Mouse (Mus musculus) kidney, embryonic 14.5 days (tissue): ENCODE data around the gene Akap1. TPM values are rescaled to one million over a fixed set of nuclear protein-coding genes. Genes with fewer than 3 reads are reported as not detected.

Source experiments
- ATAC-seq: fragments of 200-750 bp; cut with Nextera tagmentation; 2 replicates; pipeline ENCODE4 v1.8.0; 2017; ENCODE audit warnings: moderate number of reproducible peaks, mild to moderate bottlenecking, moderate TSS enrichment, moderate library complexity; ENCODE audit not compliant: low FRiP score, low TSS enrichment
- H3K27ac ChIP-seq: fragments of 300-500 bp; sonication (generic); 2 replicates; pipeline ENCODE4 v1.5.1; 2014; ENCODE audit warnings: low read depth, mild to moderate bottlenecking, low read length, moderate library complexity, mixed read lengths
- H3K27me3 ChIP-seq: fragments of 300-500 bp; sonication (generic); 2 replicates; pipeline ENCODE4 v1.6.1; 2014; ENCODE audit warnings: mild to moderate bottlenecking, low read length; ENCODE audit not compliant: control insufficient read depth, insufficient read depth
- H3K36me3 ChIP-seq: fragments of 300-500 bp; sonication (generic); 2 replicates; pipeline ENCODE4 v1.6.1; 2014; ENCODE audit warnings: low read length, mixed read lengths; ENCODE audit not compliant: control insufficient read depth, insufficient read depth
- H3K4me1 ChIP-seq: fragments of 300-500 bp; sonication (generic); 2 replicates; pipeline ENCODE4 v1.6.1; 2014; ENCODE audit warnings: low read length, mixed read lengths; ENCODE audit not compliant: control insufficient read depth, insufficient read depth
- H3K4me2 ChIP-seq: fragments of 300-500 bp; sonication (generic); replicated peaks from 2 replicates; pipeline ENCODE4 v1.6.1; 2014; ENCODE audit warnings: low read depth, mild to moderate bottlenecking, low read length
- H3K4me3 ChIP-seq: fragments of 300-500 bp; sonication (generic); 2 replicates; pipeline ENCODE4 v1.5.1; 2014; ENCODE audit warnings: mild to moderate bottlenecking, low read length
- H3K9ac ChIP-seq: fragments of 300-500 bp; sonication (generic); 2 replicates; pipeline ENCODE4 v1.6.1; 2014; ENCODE audit warnings: low read depth, mild to moderate bottlenecking, low read length, moderate library complexity
- H3K9me3 ChIP-seq: fragments of 300-500 bp; sonication (generic); 2 replicates; pipeline ENCODE4 v1.6.1; 2016; ENCODE audit warnings: low read length; ENCODE audit not compliant: control insufficient read depth
- WGBS: fragments of 180-500 bp; shearing (Covaris S2); extraction: QIAGEN DNeasy Blood & Tissue Kit; methylation state at CpG from one replicate; pipeline ENCODE4 v1.1.7; 2014; 5-methylcytosine and 5-hydroxymethylcytosine counted together
- polyA plus RNA-seq: library from polyadenylated mRNA; unstranded; fragments of >200 nt; fragmentation: Nextera tagmentation; extraction: Ambion mirVana; gene quantifications from 2 replicates; pipeline ENCODE4 v1.2.1, GENCODE M21; 2014

Akap1 gene
- polyA plus RNA-seq, 1 experiment from 2014 or later = 20.2 TPM

- no peaks in the 10 kb centered on the region for H3K4me1 ChIP-seq
- 83% methylated on average over 6 of the region's 6 CpGs for WGBS
- no peak for ATAC-seq
- peaks cover 42% of the 10 kb centered on the region for H3K36me3 ChIP-seq
- H3K4me2 ChIP-seq = no peak overlapping the region
- no peaks in the 10 kb centered on the region for H3K27me3 ChIP-seq
- H3K9ac ChIP-seq = no peak overlapping the region
- H3K4me3 ChIP-seq = no peak overlapping the region
- no peak overlapping the region for H3K27ac ChIP-seq
- H3K9me3 ChIP-seq = no peaks in the 10 kb centered on the region
Measured at GRCm38 (mm10) chr11:88841406-88841805, 23.0 kb downstream of the Akap1 start.

DNA sequence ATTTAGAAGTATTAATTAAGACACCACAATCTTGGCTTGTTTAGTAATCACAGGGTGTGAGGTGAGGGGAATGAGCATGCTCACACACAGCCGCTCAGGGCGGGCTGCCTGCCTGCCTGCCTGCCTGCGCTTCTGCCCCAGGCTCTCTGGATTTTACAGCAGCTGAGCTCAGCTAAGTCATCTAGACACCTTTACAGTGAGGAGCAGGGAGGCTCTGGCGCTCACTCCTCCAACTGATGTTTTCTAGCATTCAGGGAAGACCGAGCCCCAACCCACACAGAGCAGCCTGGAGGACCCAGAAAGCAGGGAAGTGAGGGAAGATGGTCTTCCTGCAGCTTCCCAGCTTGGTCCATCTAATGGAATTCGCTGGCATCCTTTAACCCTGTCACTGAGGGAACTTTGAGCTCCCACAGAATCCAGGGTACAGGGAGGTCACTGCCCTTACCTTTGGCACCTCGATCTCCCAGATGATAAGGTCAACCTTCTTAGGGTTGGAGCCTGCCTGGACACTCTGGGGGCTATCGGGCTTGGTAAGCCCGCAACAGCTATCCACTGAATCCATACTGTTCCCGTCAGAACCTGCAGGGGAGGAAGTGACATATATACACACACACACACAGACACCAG is 23.5 kb downstream of the Akap1 start:
- ATAC-seq = no peak
- Histone ChIP-seq H3K27ac (no peak overlapping the region), H3K9ac (no peak overlapping the region), H3K36me3 (peaks cover 42% of the 10 kb centered on the region), H3K4me1 (no peaks in the 10 kb centered on the region), H3K27me3 (no peaks in the 10 kb centered on the region), H3K4me3 (no peak overlapping the region), H3K9me3 (no peaks in the 10 kb centered on the region), H3K4me2 (no peak overlapping the region)
- 83% methylated on average over 10 of the region's 10 CpGs for WGBS

- H3K9ac ChIP-seq = no peak overlapping the region
- H3K9me3 ChIP-seq = no peaks in the 10 kb centered on the region
- no peak overlapping the region for H3K4me2 ChIP-seq
- peaks cover 43% of the 10 kb centered on the region for H3K36me3 ChIP-seq
- 85% methylated on average over 8 of the region's 8 CpGs for WGBS
- no peak for ATAC-seq
- H3K4me3 ChIP-seq = no peak overlapping the region
- no peak overlapping the region for H3K27ac ChIP-seq
- no peaks in the 10 kb centered on the region for H3K4me1 ChIP-seq
- no peaks in the 10 kb centered on the region for H3K27me3 ChIP-seq
Measured at GRCm38 (mm10) chr11:88840292-88840691, 24.1 kb downstream of the Akap1 start.

DNA sequence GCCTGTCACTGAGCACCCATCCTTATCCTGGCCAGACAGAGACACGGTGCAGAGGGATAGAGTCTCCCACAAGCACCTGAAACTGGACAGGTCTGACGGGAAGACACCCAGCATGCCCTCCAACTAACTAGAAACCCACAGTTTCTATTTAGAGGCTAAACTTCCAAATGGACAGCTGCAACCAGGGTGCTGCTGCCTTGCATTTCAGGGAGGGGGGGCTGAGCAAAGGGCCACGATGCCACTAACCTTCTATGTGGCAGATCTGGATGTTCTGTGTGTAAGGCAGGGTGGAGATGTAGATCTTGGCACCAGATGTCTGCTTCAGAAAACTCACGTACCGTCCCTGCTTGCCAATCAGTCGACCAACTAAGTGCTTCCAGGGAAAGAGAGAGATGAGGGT is 25.0 kb downstream of the Akap1 start:
- 87% methylated on average over 6 of the region's 6 CpGs for WGBS
- ATAC-seq = no peak
- no peaks in the 10 kb centered on the region for H3K4me1 ChIP-seq
- H3K36me3 ChIP-seq = peaks cover 43% of the 10 kb centered on the region
- H3K27ac ChIP-seq = no peak overlapping the region
- no peak overlapping the region for H3K9ac ChIP-seq
- H3K27me3 ChIP-seq = no peaks in the 10 kb centered on the region
- H3K4me3 ChIP-seq = no peak overlapping the region
- H3K4me2 ChIP-seq = no peak overlapping the region
- no peaks in the 10 kb centered on the region for H3K9me3 ChIP-seq

DNA sequence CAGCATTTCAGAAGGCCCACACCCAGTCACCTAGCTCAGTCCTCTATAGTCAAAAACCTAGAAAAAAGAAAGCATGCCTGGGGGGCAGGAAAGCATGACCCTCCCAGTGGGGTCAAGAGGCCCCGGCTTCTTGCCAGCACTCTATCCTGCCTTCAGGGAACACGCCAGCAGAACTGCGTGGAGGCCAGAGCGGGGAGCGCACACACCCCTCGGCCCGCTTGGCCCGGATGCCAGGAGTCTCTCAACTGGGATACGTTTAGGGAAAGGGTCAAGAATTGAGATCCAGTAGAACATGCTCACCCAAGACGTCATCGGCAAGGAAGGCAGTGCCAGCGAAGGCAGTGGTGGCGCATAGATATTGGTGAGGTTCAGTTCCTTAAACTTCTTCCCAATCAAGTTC is 25.8 kb downstream of the Akap1 start:
- no peaks in the 10 kb centered on the region for H3K9me3 ChIP-seq
- no peaks in the 10 kb centered on the region for H3K27me3 ChIP-seq
- ATAC-seq = no peak
- no peak overlapping the region for H3K4me3 ChIP-seq
- H3K36me3 ChIP-seq = peaks cover 43% of the 10 kb centered on the region
- 87% methylated on average over 13 of the region's 13 CpGs for WGBS
- H3K9ac ChIP-seq = no peak overlapping the region
- no peak overlapping the region for H3K4me2 ChIP-seq
- no peak overlapping the region for H3K27ac ChIP-seq
- H3K4me1 ChIP-seq = no peaks in the 10 kb centered on the region

DNA sequence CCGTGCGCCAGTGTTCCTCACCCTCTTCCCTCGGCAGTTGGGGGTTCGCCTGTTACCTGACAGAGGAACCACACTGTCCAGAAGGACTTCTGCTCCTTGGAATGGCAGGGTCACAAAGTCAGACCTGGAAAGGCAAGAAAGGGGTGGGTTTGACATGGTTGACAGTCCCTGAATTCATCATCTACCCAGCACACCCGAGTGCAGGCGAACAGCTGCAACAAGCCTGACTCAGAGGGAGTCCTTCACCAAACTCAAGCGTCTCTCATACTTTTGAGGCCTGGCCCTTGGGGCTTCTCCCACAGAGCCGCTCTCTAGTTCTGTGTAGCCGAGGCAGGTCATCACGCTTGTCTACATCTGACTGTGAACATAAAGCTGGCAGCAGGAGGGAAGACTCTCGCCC is 29.8 kb downstream of the Akap1 start:
- Histone ChIP-seq H3K4me3 (no peak overlapping the region), H3K36me3 (peaks cover 59% of the 10 kb centered on the region)

DNA sequence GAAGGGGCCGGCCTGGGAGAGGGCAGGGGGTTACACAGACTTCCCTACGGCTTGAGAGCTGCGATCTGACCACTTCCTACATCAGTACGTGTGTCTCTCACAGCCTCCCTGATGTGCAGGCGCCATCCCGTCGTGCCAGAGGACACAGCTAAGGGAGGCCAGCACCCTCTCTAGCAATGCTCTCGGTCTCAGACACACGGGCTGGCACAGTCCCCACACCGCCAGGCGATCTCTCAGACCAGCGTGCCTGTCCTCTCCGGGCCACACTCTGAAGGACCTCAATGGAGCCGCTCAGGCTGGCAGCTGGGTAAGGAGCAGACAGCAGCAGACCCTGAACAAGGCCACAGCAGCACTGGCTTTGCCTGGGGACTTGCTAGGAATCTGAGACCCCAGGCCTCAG is 30.3 kb downstream of the Akap1 start:
- no peak for ATAC-seq
- no peaks in the 10 kb centered on the region for H3K9me3 ChIP-seq
- H3K9ac ChIP-seq = no peak overlapping the region
- peaks cover 56% of the 10 kb centered on the region for H3K36me3 ChIP-seq
- no peaks in the 10 kb centered on the region for H3K4me1 ChIP-seq
- H3K27ac ChIP-seq = no peak overlapping the region
- H3K27me3 ChIP-seq = no peaks in the 10 kb centered on the region
- WGBS = 89% methylated on average over 14 of the region's 14 CpGs
- H3K4me3 ChIP-seq = no peak overlapping the region
- H3K4me2 ChIP-seq = no peak overlapping the region

More for the DNA sequence above, 29.8 kb downstream of the Akap1 start:
- H3K27ac ChIP-seq = no peak overlapping the region
- no peak overlapping the region for H3K4me2 ChIP-seq
- WGBS = 91% methylated on average over 11 of the region's 11 CpGs
- ATAC-seq = no peak
- H3K9me3 ChIP-seq = no peaks in the 10 kb centered on the region
- no peaks in the 10 kb centered on the region for H3K27me3 ChIP-seq
- H3K4me1 ChIP-seq = no peaks in the 10 kb centered on the region
- H3K9ac ChIP-seq = no peak overlapping the region

GRCm38 (mm10) chr11:88833099-88833498 is 31.3 kb downstream of the Akap1 start:
- 81% methylated on average over 4 of the region's 4 CpGs for WGBS

GRCm38 (mm10) chr11:88830257-88830804 is 34.1 kb downstream of the Akap1 start:
- Histone ChIP-seq H3K27ac (no peak overlapping the region), H3K27me3 (no peaks in the 10 kb centered on the region), H3K4me1 (no peaks in the 10 kb centered on the region), H3K4me2 (no peak overlapping the region), H3K9ac (no peak overlapping the region), H3K36me3 (peaks cover 34% of the 10 kb centered on the region), H3K4me3 (no peak overlapping the region), H3K9me3 (no peaks in the 10 kb centered on the region)
- ATAC-seq = no peak
- 90% methylated on average over 2 of the region's 2 CpGs for WGBS

More at GRCm38 (mm10) chr11:88833099-88833498, 31.3 kb downstream of the Akap1 start:
- Histone ChIP-seq H3K9me3 (no peaks in the 10 kb centered on the region), H3K4me3 (no peak overlapping the region), H3K27ac (no peak overlapping the region), H3K27me3 (no peaks in the 10 kb centered on the region), H3K4me2 (no peak overlapping the region), H3K4me1 (no peaks in the 10 kb centered on the region), H3K9ac (no peak overlapping the region), H3K36me3 (peaks cover 48% of the 10 kb centered on the region)
- ATAC-seq = no peak
